Mouse (Mus musculus) frontal cortex, postnatal 10 days (tissue): ENCODE measurements around the gene Gm21748.
"Not testable (repeated sequence)": the region's sequence is repeated elsewhere in the genome, so short reads cannot be mapped to it uniquely, and the experiment has no call there.

Experiments used
- DNase-seq, 2 experiments: peaks; one replicate each; pipeline ENCODE4 v3.0.0; 2022; ENCODE audit warnings: low spot score in 2 of 2, mixed read lengths in 1 of 2

The Gm21748 gene

DNA sequence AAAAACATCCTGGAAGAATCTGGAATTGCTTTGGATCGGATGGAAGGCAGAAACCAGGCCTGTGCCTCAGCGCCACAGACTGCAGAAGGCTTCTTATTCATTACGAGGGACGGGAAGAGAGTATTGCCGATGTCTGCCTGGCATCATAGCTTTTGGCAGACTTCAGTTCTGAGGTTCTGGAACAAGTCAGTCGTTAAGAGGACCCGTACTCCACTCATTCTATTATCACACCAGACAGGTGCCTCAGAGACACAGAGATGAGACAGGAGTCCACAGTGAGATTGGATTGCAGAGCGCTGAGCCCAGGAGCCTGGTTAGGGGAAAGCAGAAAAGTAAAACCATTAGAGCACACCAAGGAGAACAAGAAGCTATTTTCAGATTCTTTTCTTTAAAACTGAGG, at the start of gene Gm21748:
Gene Gm21748 (minus strand): TSS at position 101 of the 400 bp plus-strand sequence.
- DNase-seq, result not testable (repeated sequence)
